Comparison of ENCODE assay signal across 9 mouse cellular contexts in genomic region chr17:28352018-28352417, GRCm38 (mm10). TPM values are rescaled to one million over a fixed set of nuclear protein-coding genes. Genes with fewer than 3 reads are reported as not detected.
DNase-seq lines count a peak whose midpoint lies in the region; ATAC-seq lines count a peak whose summit lies in the region.
"Had no signal": no experiment of that assay in that cellular context is flagged by ENCODE, and none has a peak within 500 bp of the region (broad histone marks: within the 10 kb centered on the region; RNA-seq: fewer than 3 reads in every experiment).

No protein-coding gene starts in this region.

- DNase-seq in forebrain, embryonic 11.5 days (ENCODE audit: low spot score) = no peak
- no peak for DNase-seq in lung, adult 18-20 months
- DNase-seq in frontal cortex, adult 2 months (ENCODE audit: extremely low spot score in 1 of 2, low spot score in 1 of 2) = no peak
- no peak for DNase-seq in frontal cortex, postnatal 14 days (ENCODE audit: low spot score in 2 of 2)
- DNase-seq: B cell, adult 2 months had no signal

- peaks cover 4% of the 10 kb centered on the region for H3K4me1 ChIP-seq in forebrain, embryonic 11.5 days (replicated peaks; ENCODE audit: control insufficient read depth, insufficient read depth, low read length)
- peaks cover 19% of the 10 kb centered on the region for H3K4me1 ChIP-seq in forebrain, embryonic 16.5 days (replicated peaks; ENCODE audit: control insufficient read depth, insufficient read depth, low read length)
- H3K4me1 ChIP-seq in lung, embryonic 16.5 days (replicated peaks; ENCODE audit: control insufficient read depth, insufficient read depth, low read length) = peaks cover 32% of the 10 kb centered on the region
- H3K4me1 ChIP-seq in intestine, embryonic 15.5 days (replicated peaks) = peaks cover 38% of the 10 kb centered on the region
- peaks cover 39% of the 10 kb centered on the region for H3K4me1 ChIP-seq in neural tube, embryonic 13.5 days (replicated peaks)

- H3K36me3 ChIP-seq in forebrain, embryonic 11.5 days (ENCODE audit: control insufficient read depth, insufficient read depth, low read length) = no peaks in the 10 kb centered on the region
- H3K36me3 ChIP-seq in forebrain, embryonic 16.5 days (ENCODE audit: control insufficient read depth, insufficient read depth) = no peaks in the 10 kb centered on the region
- H3K36me3 ChIP-seq in lung, embryonic 16.5 days (ENCODE audit: control insufficient read depth, insufficient read depth, low read length) = no peaks in the 10 kb centered on the region
- H3K36me3 ChIP-seq in intestine, embryonic 15.5 days = no peaks in the 10 kb centered on the region
- no peaks in the 10 kb centered on the region for H3K36me3 ChIP-seq in neural tube, embryonic 13.5 days

- ATAC-seq in forebrain, embryonic 11.5 days (replicated peaks; ENCODE audit: low FRiP score) = no peak
- ATAC-seq in forebrain, embryonic 16.5 days = no peak
- no peak for ATAC-seq in lung, embryonic 16.5 days (ENCODE audit: low read depth)
- no peak for ATAC-seq in intestine, embryonic 15.5 days
- ATAC-seq in neural tube, embryonic 13.5 days (ENCODE audit: low read depth) = no peak

- no peaks in the 10 kb centered on the region for H3K9me3 ChIP-seq in forebrain, embryonic 11.5 days (ENCODE audit: control insufficient read depth, low read length)
- no peaks in the 10 kb centered on the region for H3K9me3 ChIP-seq in forebrain, embryonic 16.5 days (ENCODE audit: control insufficient read depth, low read length)
- no peaks in the 10 kb centered on the region for H3K9me3 ChIP-seq in lung, embryonic 16.5 days (ENCODE audit: control insufficient read depth, low read length)
- no peaks in the 10 kb centered on the region for H3K9me3 ChIP-seq in intestine, embryonic 15.5 days
- no peaks in the 10 kb centered on the region for H3K9me3 ChIP-seq in neural tube, embryonic 13.5 days

- peak overlapping the region; percentile 90; the same call in 1 of the 2 replicates for H3K4me2 ChIP-seq in forebrain, embryonic 11.5 days (ENCODE audit: low read depth, low read length, severe bottlenecking)
- no peak overlapping the region for H3K4me2 ChIP-seq in forebrain, embryonic 16.5 days (ENCODE audit: low read length)
- H3K4me2 ChIP-seq in lung, embryonic 16.5 days (ENCODE audit: low read depth, low read length) = peak overlapping the region; percentile 94; the same call in 1 of the 2 replicates
- peak overlapping the region; percentile 93 for H3K4me2 ChIP-seq in intestine, embryonic 15.5 days (replicated peaks)
- H3K4me2 ChIP-seq in neural tube, embryonic 13.5 days = no peak overlapping the region

- no peak overlapping the region for H3K9ac ChIP-seq in forebrain, embryonic 11.5 days (ENCODE audit: low read length)
- no peak overlapping the region for H3K9ac ChIP-seq in forebrain, embryonic 16.5 days (replicated peaks; ENCODE audit: low read depth, low read length)
- H3K9ac ChIP-seq in lung, embryonic 16.5 days (ENCODE audit: low read length) = peak overlapping the region; percentile 81; the same call in 1 of the 2 replicates
- H3K9ac ChIP-seq in intestine, embryonic 15.5 days = peak overlapping the region; percentile 79; the same call in 1 of the 2 replicates
- no peak overlapping the region for H3K9ac ChIP-seq in neural tube, embryonic 13.5 days

- H3K4me3 ChIP-seq in forebrain, embryonic 11.5 days (ENCODE audit: low read depth, low read length) = no peak overlapping the region; the same call in 1 of the 2 replicates
- no peak overlapping the region for H3K4me3 ChIP-seq in forebrain, embryonic 16.5 days (replicated peaks; ENCODE audit: low read length)
- H3K4me3 ChIP-seq in lung, embryonic 16.5 days (ENCODE audit: low read length) = peak overlapping the region; percentile 84
- H3K4me3 ChIP-seq in intestine, embryonic 15.5 days (replicated peaks) = peak overlapping the region; percentile 83
- peak overlapping the region; percentile 59; the same call in 1 of the 2 replicates for H3K4me3 ChIP-seq in neural tube, embryonic 13.5 days

- 9% methylated on average over 11 of the region's 11 CpGs for WGBS in forebrain, embryonic 11.5 days
- 23% methylated on average over 11 of the region's 11 CpGs for WGBS in forebrain, embryonic 16.5 days
- WGBS in lung, embryonic 16.5 days = 30% methylated on average over 11 of the region's 11 CpGs
- WGBS in intestine, embryonic 15.5 days = 26% methylated on average over 11 of the region's 11 CpGs
- 10% methylated on average over 11 of the region's 11 CpGs for WGBS in neural tube, embryonic 13.5 days

- no peak overlapping the region for H3K27ac ChIP-seq in forebrain, embryonic 11.5 days (ENCODE audit: low read depth, low read length)
- H3K27ac ChIP-seq in forebrain, embryonic 16.5 days (ENCODE audit: low read length) = no peak overlapping the region
- H3K27ac ChIP-seq in lung, embryonic 16.5 days (ENCODE audit: low read length) = peak overlapping the region; percentile 99; the same call in 1 of the 2 replicates
- H3K27ac ChIP-seq in intestine, embryonic 15.5 days = peak overlapping the region; percentile 100
- no peak overlapping the region for H3K27ac ChIP-seq in neural tube, embryonic 13.5 days (replicated peaks)

- peaks cover 12% of the 10 kb centered on the region for H3K27me3 ChIP-seq in forebrain, embryonic 11.5 days (ENCODE audit: control insufficient read depth, insufficient read depth, low read length)
- peaks cover 5% of the 10 kb centered on the region for H3K27me3 ChIP-seq in forebrain, embryonic 16.5 days (replicated peaks; ENCODE audit: control insufficient read depth, insufficient read depth, low read length)
- H3K27me3 ChIP-seq in lung, embryonic 16.5 days (ENCODE audit: control insufficient read depth, insufficient read depth, low read depth, low read length) = no peaks in the 10 kb centered on the region
- no peaks in the 10 kb centered on the region for H3K27me3 ChIP-seq in intestine, embryonic 15.5 days (replicated peaks)
- H3K27me3 ChIP-seq in neural tube, embryonic 13.5 days = peaks cover 55% of the 10 kb centered on the region

RNA-seq across cellular contexts. Expression of gene Tead3, which starts 1.4 kb away (rescaled TPM):
- 5.6 and 5.8 TPM in 2 replicates for polyA plus RNA-seq in forebrain, embryonic 11.5 days (2014; fragmentation: Nextera tagmentation; extraction: Ambion mirVana)
- polyA plus RNA-seq in forebrain, embryonic 16.5 days (2015; fragmentation: Nextera tagmentation; extraction: Ambion mirVana) = 1.5 and 1.8 TPM in 2 replicates
- polyA plus RNA-seq in lung, embryonic 16.5 days (2015; fragmentation: Nextera tagmentation; extraction: Ambion mirVana) = 11.6 and 12.4 TPM in 2 replicates
- 8.9 and 10.0 TPM in 2 replicates for polyA plus RNA-seq in intestine, embryonic 15.5 days (2015; fragmentation: Nextera tagmentation; extraction: Ambion mirVana)
- 2.1 and 2.8 TPM in 2 replicates for polyA plus RNA-seq in neural tube, embryonic 13.5 days (2015; fragmentation: Nextera tagmentation; extraction: Ambion mirVana)
- 2.5 and 2.9 TPM in 2 replicates for polyA plus RNA-seq in frontal cortex, adult 2 months (2012; rRNA removed)

RNA-seq across cellular contexts. Expression of gene Tulp1, which starts 13.0 kb away (rescaled TPM):
- polyA plus RNA-seq in forebrain, embryonic 11.5 days (2014; fragmentation: Nextera tagmentation; extraction: Ambion mirVana) = 2.6 and 4.2 TPM in 2 replicates
- polyA plus RNA-seq in forebrain, embryonic 16.5 days (2015; fragmentation: Nextera tagmentation; extraction: Ambion mirVana) = 1.5 and 1.7 TPM in 2 replicates
- 7.6 and 9.3 TPM in 2 replicates for polyA plus RNA-seq in lung, embryonic 16.5 days (2015; fragmentation: Nextera tagmentation; extraction: Ambion mirVana)
- 3.6 and 4.1 TPM in 2 replicates for polyA plus RNA-seq in intestine, embryonic 15.5 days (2015; fragmentation: Nextera tagmentation; extraction: Ambion mirVana)
- 2.7 and 2.8 TPM in 2 replicates for polyA plus RNA-seq in neural tube, embryonic 13.5 days (2015; fragmentation: Nextera tagmentation; extraction: Ambion mirVana)
- 0.19 TPM in 1 of 2 replicates, not detected in the other for polyA plus RNA-seq in frontal cortex, adult 2 months (2012; rRNA removed)

RNA-seq across cellular contexts. Expression of gene Rpl10a, which starts 23.7 kb away (rescaled TPM):
- polyA plus RNA-seq in forebrain, embryonic 11.5 days (2014; fragmentation: Nextera tagmentation; extraction: Ambion mirVana) = 468 and 490 TPM in 2 replicates
- polyA plus RNA-seq in forebrain, embryonic 16.5 days (2015; fragmentation: Nextera tagmentation; extraction: Ambion mirVana) = 354 and 367 TPM in 2 replicates
- 615 and 635 TPM in 2 replicates for polyA plus RNA-seq in lung, embryonic 16.5 days (2015; fragmentation: Nextera tagmentation; extraction: Ambion mirVana)
- 639 and 690 TPM in 2 replicates for polyA plus RNA-seq in intestine, embryonic 15.5 days (2015; fragmentation: Nextera tagmentation; extraction: Ambion mirVana)
- 381 and 408 TPM in 2 replicates for polyA plus RNA-seq in neural tube, embryonic 13.5 days (2015; fragmentation: Nextera tagmentation; extraction: Ambion mirVana)
- polyA plus RNA-seq in frontal cortex, adult 2 months (2012; rRNA removed) = 771 and 790 TPM in 2 replicates

RNA-seq across cellular contexts. Expression of gene Fance, which starts 38.7 kb away (rescaled TPM):
- 28.0 and 32.3 TPM in 2 replicates for polyA plus RNA-seq in forebrain, embryonic 11.5 days (2014; fragmentation: Nextera tagmentation; extraction: Ambion mirVana)
- polyA plus RNA-seq in forebrain, embryonic 16.5 days (2015; fragmentation: Nextera tagmentation; extraction: Ambion mirVana) = 20.9 and 25.0 TPM in 2 replicates
- polyA plus RNA-seq in lung, embryonic 16.5 days (2015; fragmentation: Nextera tagmentation; extraction: Ambion mirVana) = 22.1 and 32.4 TPM in 2 replicates
- 22.7 and 29.8 TPM in 2 replicates for polyA plus RNA-seq in intestine, embryonic 15.5 days (2015; fragmentation: Nextera tagmentation; extraction: Ambion mirVana)
- 23.2 and 23.3 TPM in 2 replicates for polyA plus RNA-seq in neural tube, embryonic 13.5 days (2015; fragmentation: Nextera tagmentation; extraction: Ambion mirVana)
- 16.9 and 18.7 TPM in 2 replicates for polyA plus RNA-seq in frontal cortex, adult 2 months (2012; rRNA removed)

Comparison
In these comparisons a context has a peak if more than half of its experiments do, and no peak if none do; other contexts are left out.
1. H3K4me2 ChIP-seq: peak in forebrain, embryonic 11.5 days (single experiment), lung, embryonic 16.5 days (single experiment) and intestine, embryonic 15.5 days (single experiment); none in forebrain, embryonic 16.5 days (single experiment) and neural tube, embryonic 13.5 days (single experiment).
2. H3K27ac ChIP-seq: peak in lung, embryonic 16.5 days (single experiment) and intestine, embryonic 15.5 days (single experiment); none in forebrain, embryonic 11.5 days (single experiment), forebrain, embryonic 16.5 days (single experiment) and neural tube, embryonic 13.5 days (single experiment).
3. H3K4me3 ChIP-seq: peak in lung, embryonic 16.5 days (single experiment), intestine, embryonic 15.5 days (single experiment) and neural tube, embryonic 13.5 days (single experiment); none in forebrain, embryonic 11.5 days (single experiment) and forebrain, embryonic 16.5 days (single experiment).
4. H3K9ac ChIP-seq: peak in lung, embryonic 16.5 days (single experiment) and intestine, embryonic 15.5 days (single experiment); none in forebrain, embryonic 11.5 days (single experiment), forebrain, embryonic 16.5 days (single experiment) and neural tube, embryonic 13.5 days (single experiment).